Mouse (Mus musculus): Measurements from ENCODE around the gene Lepr.

- no peak for TF ChIP-seq CTCF (IDR thresholded peaks at IDR 0.05; ENCODE audit: insufficient read depth, low read depth, low read length)
- TF ChIP-seq POLR2A (IDR thresholded peaks at IDR 0.05; ENCODE audit: insufficient read depth, low read depth, low read length), result no peak
Measured at GRCm38 (mm10) chr4:101718991-101719580, 1.9 kb downstream of the Lepr start.

Measured in olfactory bulb, adult 2 months (tissue).